Comparison of ENCODE assay signal across 22 mouse cellular contexts in the genomic region with DNA sequence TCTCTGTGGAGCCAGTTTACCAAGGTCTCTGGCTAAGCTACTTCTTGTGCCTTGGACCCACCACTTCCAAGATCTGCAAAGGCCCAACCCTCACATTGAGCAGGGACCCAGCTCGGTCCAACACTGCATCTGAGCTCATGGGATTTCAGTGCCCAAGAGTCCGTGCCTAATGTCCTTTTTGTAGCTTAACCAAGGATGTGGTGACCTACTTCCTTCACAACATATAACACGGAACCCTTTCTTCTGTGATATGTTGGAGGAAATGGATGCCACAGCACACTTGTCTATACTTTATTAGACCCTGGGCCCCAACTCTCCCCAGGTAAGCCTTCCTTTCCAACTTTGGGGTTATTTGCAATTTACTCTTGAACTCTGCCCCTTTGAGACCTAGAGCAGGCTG.
"Had no signal": no experiment of that assay in that cellular context is flagged by ENCODE, and none has a peak within 500 bp of the region (broad histone marks: within the 10 kb centered on the region; RNA-seq: fewer than 3 reads in every experiment).

No protein-coding gene starts in this region.

- H3K9me3 ChIP-seq: liver, embryonic 13.5 days; midbrain, embryonic 12.5 days; midbrain, embryonic 15.5 days; neural tube, embryonic 12.5 days; neural tube, embryonic 15.5 days had no signal

- H3K4me3 ChIP-seq: layer of hippocampus, adult 2 months; left cerebral cortex, adult 2 months; liver, embryonic 13.5 days; midbrain, embryonic 12.5 days; midbrain, embryonic 15.5 days; neural tube, embryonic 12.5 days; neural tube, embryonic 15.5 days had no signal

- ATAC-seq: intestine, postnatal 0 days; lung, postnatal 0 days; midbrain, embryonic 15.5 days had no signal

- H3K27me3 ChIP-seq: liver, embryonic 13.5 days; midbrain, embryonic 12.5 days; midbrain, embryonic 15.5 days; neural tube, embryonic 12.5 days; neural tube, embryonic 15.5 days had no signal

- H3K27ac ChIP-seq: kidney, postnatal 0 days; layer of hippocampus, adult 2 months; left cerebral cortex, adult 2 months; liver, embryonic 13.5 days; macrophage; midbrain, embryonic 12.5 days; midbrain, embryonic 15.5 days; neural tube, embryonic 12.5 days; neural tube, embryonic 15.5 days; stomach, postnatal 0 days had no signal

- H3K36me3 ChIP-seq: liver, embryonic 13.5 days; midbrain, embryonic 12.5 days; midbrain, embryonic 15.5 days; neural tube, embryonic 12.5 days; neural tube, embryonic 15.5 days had no signal

- H3K9ac ChIP-seq: liver, embryonic 13.5 days; lung, embryonic 14.5 days; midbrain, embryonic 12.5 days; midbrain, embryonic 15.5 days; neural tube, embryonic 12.5 days; neural tube, embryonic 15.5 days had no signal

- H3K4me1 ChIP-seq: midbrain, embryonic 12.5 days; midbrain, embryonic 15.5 days; neural tube, embryonic 12.5 days; neural tube, embryonic 15.5 days had no signal

- H3K4me2 ChIP-seq: liver, embryonic 13.5 days; lung, embryonic 14.5 days; midbrain, embryonic 12.5 days; midbrain, embryonic 15.5 days; neural tube, embryonic 12.5 days; neural tube, embryonic 15.5 days had no signal

- DNase-seq: kidney, adult 2 months; kidney, postnatal 25 days; layer of hippocampus, adult 9-11 months; liver, embryonic 13.5 days; lung, embryonic 14.5 days; retina, postnatal 1 day; right cerebral cortex, postnatal 25 days; spleen, adult 18-20 months; thymus, adult 2 months; thymus, postnatal 14 days; thymus, postnatal 4 days had no signal
